Mouse (Mus musculus): ENCODE measurements around the gene Hif3a. TPM values are rescaled to one million over a fixed set of nuclear protein-coding genes. Genes with fewer than 3 reads are reported as not detected.

Hif3a gene
- polyA plus RNA-seq, 1 experiment from 2014 or later: 12.6 TPM

- Histone ChIP-seq H3K9me3 (replicated peaks) (no peaks in the 10 kb centered on the region), H3K36me3 (no peaks in the 10 kb centered on the region), H3K27ac (no peak overlapping the region), H3K9ac (no peak overlapping the region), H3K4me3 (replicated peaks) (no peak overlapping the region), H3K4me1 (replicated peaks) (peaks cover 21% of the 10 kb centered on the region), H3K4me2 (no peak overlapping the region), H3K27me3 (peaks cover 16% of the 10 kb centered on the region)
- ATAC-seq (ENCODE audit: low read depth) (no peak), DNase-seq (no peak)
Measured at GRCm38 (mm10) chr7:17067000-17067399, 4.8 kb upstream of the Hif3a start.

- Histone ChIP-seq H3K4me1 (replicated peaks) (peaks cover 25% of the 10 kb centered on the region), H3K27ac (no peak overlapping the region), H3K27me3 (peaks cover 22% of the 10 kb centered on the region), H3K4me2 (no peak overlapping the region), H3K36me3 (no peaks in the 10 kb centered on the region), H3K9me3 (replicated peaks) (no peaks in the 10 kb centered on the region), H3K4me3 (replicated peaks) (no peak overlapping the region), H3K9ac (no peak overlapping the region)
- 7% methylated on average over 2 of the region's 2 CpGs for WGBS (ENCODE audit: insufficient replicate concordance)
- ATAC-seq (ENCODE audit: low read depth): peak; percentile 43
- DNase-seq: peak; percentile 67
Measured at GRCm38 (mm10) chr7:17066412-17066811, 4.2 kb upstream of the Hif3a start.

GRCm38 (mm10) chr7:17065620-17066019, 3.4 kb upstream of the Hif3a start:
- peak; percentile 14; the same call in 1 of the 2 replicates for ATAC-seq (ENCODE audit: low read depth)
- Histone ChIP-seq H3K27me3 (peaks cover 26% of the 10 kb centered on the region), H3K4me3 (replicated peaks) (no peak overlapping the region), H3K9me3 (replicated peaks) (no peaks in the 10 kb centered on the region), H3K9ac (no peak overlapping the region), H3K4me2 (no peak overlapping the region), H3K4me1 (replicated peaks) (peaks cover 33% of the 10 kb centered on the region), H3K27ac (no peak overlapping the region), H3K36me3 (no peaks in the 10 kb centered on the region)
- no peak for DNase-seq
- WGBS (ENCODE audit: insufficient replicate concordance): 56% methylated on average over 9 of the region's 9 CpGs

GRCm38 (mm10) chr7:17062845-17063244, 618 bp upstream of the Hif3a start:
- peak overlapping the region; percentile 58 for H3K4me2 ChIP-seq
- H3K4me1 ChIP-seq (replicated peaks): peaks cover 61% of the 10 kb centered on the region
- H3K27me3 ChIP-seq: peaks cover 26% of the 10 kb centered on the region
- ATAC-seq (ENCODE audit: low read depth) (no peak), DNase-seq (no peak)
- H3K4me3 ChIP-seq (replicated peaks): peak overlapping the region; percentile 35
- peak overlapping the region; percentile 22; the same call in 1 of the 2 replicates for H3K9ac ChIP-seq
- 3% methylated on average over 11 of the region's 11 CpGs for WGBS (ENCODE audit: insufficient replicate concordance)
- no peaks in the 10 kb centered on the region for H3K36me3 ChIP-seq
- H3K9me3 ChIP-seq (replicated peaks): no peaks in the 10 kb centered on the region
- H3K27ac ChIP-seq: no peak overlapping the region

- Histone ChIP-seq H3K27me3 (peaks cover 26% of the 10 kb centered on the region), H3K9ac (peak overlapping the region; percentile 73), H3K36me3 (no peaks in the 10 kb centered on the region), H3K9me3 (replicated peaks) (no peaks in the 10 kb centered on the region), H3K4me2 (peak overlapping the region; percentile 58), H3K27ac (peak overlapping the region; percentile 100), H3K4me1 (replicated peaks) (peaks cover 77% of the 10 kb centered on the region), H3K4me3 (replicated peaks) (peak overlapping the region; percentile 12; the same call in 1 of the 2 replicates)
- no peak for ATAC-seq (ENCODE audit: low read depth)
- no peak for DNase-seq
- WGBS (ENCODE audit: insufficient replicate concordance): 74% methylated on average over 22 of the region's 22 CpGs
Measured at GRCm38 (mm10) chr7:17060782-17061605, 1.2 kb downstream of the Hif3a start.

GRCm38 (mm10) chr7:17060031-17060781, 2.0 kb downstream of the Hif3a start:
- 33% methylated on average over 9 of the region's 9 CpGs for WGBS (ENCODE audit: insufficient replicate concordance)
- Histone ChIP-seq H3K36me3 (no peaks in the 10 kb centered on the region), H3K4me1 (replicated peaks) (peaks cover 80% of the 10 kb centered on the region)

GRCm38 (mm10) chr7:17059463-17059844, 2.8 kb downstream of the Hif3a start:
- no peak for DNase-seq

More at GRCm38 (mm10) chr7:17060031-17060781, 2.0 kb downstream of the Hif3a start:
- H3K9ac ChIP-seq: peak overlapping the region; percentile 73
- peak overlapping the region; percentile 49 for H3K4me2 ChIP-seq
- H3K4me3 ChIP-seq (replicated peaks): peak overlapping the region; percentile 12; the same call in 1 of the 2 replicates
- H3K27me3 ChIP-seq: peaks cover 26% of the 10 kb centered on the region
- ATAC-seq (ENCODE audit: low read depth): peak; percentile 46
- peak; percentile 48 for DNase-seq
- peak overlapping the region; percentile 100 for H3K27ac ChIP-seq
- H3K9me3 ChIP-seq (replicated peaks): no peaks in the 10 kb centered on the region

GRCm38 (mm10) chr7:17058816-17059462, 3.3 kb downstream of the Hif3a start:
- Histone ChIP-seq H3K9me3 (replicated peaks) (peaks cover under 1% of the 10 kb centered on the region; the same call in 1 of the 2 replicates), H3K9ac (peak overlapping the region; percentile 73), H3K27me3 (peaks cover 26% of the 10 kb centered on the region), H3K4me2 (peak overlapping the region; percentile 64), H3K4me1 (replicated peaks) (peaks cover 92% of the 10 kb centered on the region), H3K36me3 (peaks cover 9% of the 10 kb centered on the region), H3K27ac (peak overlapping the region; percentile 100), H3K4me3 (replicated peaks) (peak overlapping the region; percentile 25)
- WGBS (ENCODE audit: insufficient replicate concordance): 47% methylated on average over 8 of the region's 8 CpGs
- ATAC-seq (ENCODE audit: low read depth) (no peak), DNase-seq (no peak)

More at GRCm38 (mm10) chr7:17059463-17059844, 2.8 kb downstream of the Hif3a start:
- H3K27me3 ChIP-seq: peaks cover 26% of the 10 kb centered on the region
- 65% methylated on average over 3 of the region's 3 CpGs for WGBS (ENCODE audit: insufficient replicate concordance)
- H3K4me3 ChIP-seq (replicated peaks): no peak overlapping the region
- H3K4me1 ChIP-seq (replicated peaks): peaks cover 87% of the 10 kb centered on the region
- peak overlapping the region; percentile 49 for H3K4me2 ChIP-seq
- peaks cover 5% of the 10 kb centered on the region for H3K36me3 ChIP-seq
- no peaks in the 10 kb centered on the region for H3K9me3 ChIP-seq (replicated peaks)
- H3K9ac ChIP-seq: peak overlapping the region; percentile 73
- H3K27ac ChIP-seq: peak overlapping the region; percentile 100
- ATAC-seq (ENCODE audit: low read depth): no peak

GRCm38 (mm10) chr7:17058071-17058689, 4.0 kb downstream of the Hif3a start:
- Histone ChIP-seq H3K27me3 (peaks cover 22% of the 10 kb centered on the region), H3K9ac (peak overlapping the region; percentile 73), H3K4me3 (replicated peaks) (peak overlapping the region; percentile 25), H3K4me2 (peak overlapping the region; percentile 64), H3K4me1 (replicated peaks) (peaks cover 91% of the 10 kb centered on the region), H3K36me3 (peaks cover 17% of the 10 kb centered on the region), H3K9me3 (replicated peaks) (peaks cover 4% of the 10 kb centered on the region; the same call in 1 of the 2 replicates), H3K27ac (peak overlapping the region; percentile 100)
- ATAC-seq (ENCODE audit: low read depth) (peak; percentile 60), DNase-seq (peak; percentile 68)
- WGBS (ENCODE audit: insufficient replicate concordance): 4% methylated on average over 16 of the region's 16 CpGs

GRCm38 (mm10) chr7:17056601-17057523, 5.4 kb downstream of the Hif3a start:
- H3K4me1 ChIP-seq (replicated peaks): peaks cover 78% of the 10 kb centered on the region
- 8% methylated on average over 14 of the region's 14 CpGs for WGBS (ENCODE audit: insufficient replicate concordance)

More at GRCm38 (mm10) chr7:17056601-17057523, 5.4 kb downstream of the Hif3a start:
- Histone ChIP-seq H3K27ac (peak overlapping the region; percentile 100), H3K9ac (peak overlapping the region; percentile 89), H3K36me3 (peaks cover 20% of the 10 kb centered on the region), H3K27me3 (peaks cover 8% of the 10 kb centered on the region), H3K9me3 (replicated peaks) (peaks cover 4% of the 10 kb centered on the region; the same call in 1 of the 2 replicates), H3K4me2 (peak overlapping the region; percentile 96), H3K4me3 (replicated peaks) (peak overlapping the region; percentile 73)
- peak; percentile 79 for DNase-seq
- peak; percentile 77 for ATAC-seq (ENCODE audit: low read depth)
